Mouse (Mus musculus): ENCODE measurements around the gene Kpnb1. TPM values are rescaled to one million over a fixed set of nuclear protein-coding genes. Genes with fewer than 3 reads are reported as not detected.

Gene Kpnb1
- total RNA-seq, 2 experiments from 2014 or later, result 86.9 to 196 TPM

DNA sequence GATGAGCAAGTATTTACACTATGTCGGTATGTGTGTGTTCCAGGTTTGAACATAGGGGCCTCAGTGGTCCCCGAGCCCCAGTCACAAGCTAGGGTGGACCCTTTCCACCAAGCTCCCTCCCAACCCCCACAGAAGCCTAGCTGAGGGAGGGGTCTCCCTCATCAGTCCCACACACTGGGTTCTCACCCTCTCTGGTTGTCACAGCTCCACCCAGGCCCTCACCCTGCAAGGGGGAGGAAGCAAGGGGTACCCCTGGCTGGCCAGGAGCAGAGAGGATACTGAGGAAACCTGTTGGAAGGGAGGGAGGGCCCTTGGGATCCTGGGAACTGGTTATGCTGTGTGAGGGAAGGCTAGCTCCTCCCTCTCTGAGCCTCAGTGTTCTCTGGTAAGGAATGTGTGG is 42.4 kb downstream of the Kpnb1 start:
- no peak for ATAC-seq (ENCODE audit: poor library complexity, severe bottlenecking)

DNA sequence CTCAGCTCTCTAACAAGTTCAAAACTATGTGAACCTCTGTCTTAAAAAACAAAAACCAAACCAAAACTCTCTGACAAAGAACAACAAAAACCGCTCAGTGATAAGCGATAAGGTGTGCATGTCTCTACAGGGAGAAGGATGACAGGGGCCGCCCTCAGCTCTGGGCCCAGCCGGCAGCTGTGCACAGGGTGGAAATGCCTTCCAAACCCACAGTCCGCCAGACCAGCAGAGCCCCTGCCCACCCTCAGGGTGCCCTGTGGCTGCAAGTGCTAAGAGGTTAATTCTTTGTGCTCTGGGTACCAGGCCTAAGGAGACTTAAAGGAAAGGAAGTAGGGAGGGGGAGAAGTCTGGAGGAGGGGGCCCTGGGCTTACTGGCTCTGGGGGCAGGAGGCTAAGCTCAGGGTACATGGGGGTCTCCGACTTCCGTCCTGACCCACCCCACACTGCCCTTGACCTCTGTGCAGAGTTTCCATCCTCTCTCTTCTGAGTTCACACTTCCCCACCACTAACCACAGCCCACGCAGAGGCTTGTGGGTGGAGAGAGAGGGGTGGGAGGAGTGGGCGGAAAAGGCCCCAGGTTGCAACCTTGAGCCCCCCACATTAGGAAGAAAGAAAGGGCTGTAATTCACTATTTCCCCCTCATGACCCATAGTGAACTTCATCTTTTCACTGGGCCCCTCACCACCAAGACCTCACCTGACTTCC is 44.3 kb downstream of the Kpnb1 start:
- peak; percentile 14; the same call in 1 of the 2 replicates for ATAC-seq (ENCODE audit: poor library complexity, severe bottlenecking)

DNA sequence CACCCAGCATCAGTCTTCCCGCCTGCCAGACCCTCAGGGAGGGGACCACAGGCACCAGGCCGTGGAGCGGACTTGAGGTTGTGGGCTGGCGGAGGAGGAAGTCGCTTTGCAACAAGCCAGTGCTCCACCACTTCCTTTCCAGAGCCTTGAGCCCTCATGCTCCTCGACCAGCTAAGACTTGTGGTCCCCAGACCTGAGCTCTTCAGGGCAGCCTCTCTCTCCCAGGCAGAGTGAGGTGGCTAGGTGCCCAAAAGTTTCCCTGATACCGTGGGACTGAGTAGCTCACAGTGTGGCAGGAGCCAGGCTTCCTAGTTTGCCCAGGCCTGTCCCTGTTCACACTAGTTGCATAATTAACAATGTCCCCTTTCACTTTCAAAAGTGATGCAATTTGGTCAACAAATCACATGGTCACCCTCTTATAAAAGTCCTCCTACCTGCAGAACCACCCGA is 45.5 kb downstream of the Kpnb1 start:
- peak; percentile 81 for ATAC-seq (ENCODE audit: poor library complexity, severe bottlenecking)

DNA sequence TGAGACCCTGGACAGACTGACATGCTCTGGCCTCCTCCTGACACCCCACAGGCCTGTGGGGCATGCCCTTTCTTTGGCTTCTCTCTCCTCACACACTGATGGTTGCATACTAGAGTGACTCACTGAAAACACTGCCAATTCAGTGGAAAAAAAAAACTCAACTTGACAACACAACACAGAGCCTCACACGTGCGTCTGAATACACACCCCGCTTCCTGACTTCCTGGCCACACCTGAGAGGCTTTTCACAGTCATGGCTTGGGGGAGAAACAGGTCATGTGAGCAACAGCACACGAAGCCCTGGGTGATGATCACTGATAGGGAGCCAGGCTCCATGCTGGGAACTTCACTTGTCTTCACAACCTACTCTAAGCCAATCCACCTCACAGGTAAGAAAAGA is 46.9 kb downstream of the Kpnb1 start:
- ATAC-seq (ENCODE audit: poor library complexity, severe bottlenecking), result no peak

DNA sequence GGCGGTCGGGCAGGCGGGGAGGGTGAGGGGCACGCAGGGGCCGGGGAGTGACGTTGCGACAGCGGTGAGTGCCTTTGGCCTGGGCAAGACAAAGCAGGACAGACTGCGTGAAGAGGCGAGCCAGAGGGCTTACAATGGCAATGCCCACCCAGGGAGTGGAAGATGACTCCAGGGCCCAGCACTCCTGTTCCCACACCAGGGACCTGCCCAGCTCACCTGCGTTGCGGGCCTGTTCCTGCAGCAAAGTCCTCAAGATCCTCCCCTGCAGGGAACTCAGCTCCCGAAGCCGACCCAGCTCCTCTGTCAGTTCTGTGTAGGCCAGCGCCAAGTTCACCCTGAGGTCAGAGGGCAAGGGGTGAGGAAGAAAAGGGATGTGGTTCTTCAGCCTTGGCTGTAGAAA is 48.4 kb downstream of the Kpnb1 start:
- ATAC-seq (ENCODE audit: poor library complexity, severe bottlenecking), result no peak

DNA sequence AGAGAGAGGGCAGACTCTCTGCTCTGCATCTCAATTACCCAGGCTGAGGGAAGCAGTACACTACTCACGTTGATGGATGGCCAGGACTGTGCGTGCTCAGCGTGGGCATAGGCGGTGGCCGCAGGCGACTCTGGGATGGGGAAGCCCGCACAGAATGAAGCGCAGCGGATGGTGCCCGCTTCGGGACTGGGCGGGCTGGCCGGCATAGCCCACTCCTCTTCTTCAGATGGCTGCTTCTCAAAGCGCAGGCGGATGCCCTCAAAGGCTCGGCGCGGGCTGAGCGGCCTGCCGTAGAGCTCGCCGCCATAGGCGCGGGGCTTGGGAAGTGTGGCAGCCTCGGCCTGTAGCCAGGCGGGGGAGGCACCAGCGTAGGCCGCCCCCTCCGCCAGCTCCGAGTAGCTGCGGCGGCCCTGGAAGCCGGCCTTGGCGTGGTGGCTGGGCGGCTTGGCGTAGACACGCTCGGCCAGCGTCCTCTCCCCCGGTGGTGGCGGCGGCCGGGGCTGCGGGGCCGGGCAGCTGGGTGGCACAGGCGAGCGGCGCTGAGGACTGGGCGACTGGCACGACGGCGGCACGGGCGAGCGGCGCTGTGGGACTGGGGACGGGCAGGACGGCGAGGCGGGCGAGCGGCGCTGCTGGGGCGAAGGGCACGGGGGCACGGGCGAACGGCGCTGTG is 49.0 kb downstream of the Kpnb1 start:
- no peak for ATAC-seq (ENCODE audit: poor library complexity, severe bottlenecking)

DNA sequence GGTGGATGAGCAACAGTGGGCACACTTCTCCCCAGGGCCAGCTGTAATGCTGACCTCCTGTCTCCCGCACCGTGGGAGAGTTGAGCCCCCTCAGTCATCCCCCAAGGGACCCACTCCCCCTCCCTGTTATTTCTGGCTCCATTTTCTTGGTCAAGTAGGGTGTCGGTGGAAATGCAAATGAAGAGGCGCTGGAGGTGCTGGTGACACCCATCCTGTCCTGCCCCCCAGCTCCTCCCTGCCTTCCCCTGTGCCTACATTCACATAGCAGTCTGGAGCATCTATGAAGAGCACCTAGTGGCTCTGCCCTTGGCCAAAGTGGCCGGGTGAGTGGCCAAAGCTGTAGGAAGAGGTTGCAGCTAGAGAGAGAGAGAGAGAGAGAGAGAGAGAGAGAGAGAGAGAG is 54.4 kb downstream of the Kpnb1 start:
- no peak for ATAC-seq (ENCODE audit: poor library complexity, severe bottlenecking)

DNA sequence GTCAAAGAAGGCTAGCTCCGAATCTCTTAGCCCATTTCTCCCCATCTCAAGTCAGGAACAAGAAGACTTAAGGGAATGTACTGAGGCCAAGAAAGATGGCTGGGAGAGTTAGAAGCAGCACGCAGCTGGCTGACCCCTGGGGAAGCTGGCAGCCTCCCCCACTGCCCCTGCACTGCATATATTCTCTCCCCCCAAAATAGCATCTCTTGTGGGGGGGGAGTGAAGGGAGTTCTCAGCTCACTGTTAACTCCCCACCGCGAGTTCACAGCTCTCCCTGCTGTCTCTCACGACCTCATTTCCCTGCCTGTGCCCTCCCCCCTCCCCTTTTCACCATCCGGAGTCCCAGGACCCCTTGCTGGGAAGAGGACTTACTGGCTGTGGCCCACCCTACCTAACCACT is 55.5 kb downstream of the Kpnb1 start:
- no peak for ATAC-seq (ENCODE audit: poor library complexity, severe bottlenecking)

DNA sequence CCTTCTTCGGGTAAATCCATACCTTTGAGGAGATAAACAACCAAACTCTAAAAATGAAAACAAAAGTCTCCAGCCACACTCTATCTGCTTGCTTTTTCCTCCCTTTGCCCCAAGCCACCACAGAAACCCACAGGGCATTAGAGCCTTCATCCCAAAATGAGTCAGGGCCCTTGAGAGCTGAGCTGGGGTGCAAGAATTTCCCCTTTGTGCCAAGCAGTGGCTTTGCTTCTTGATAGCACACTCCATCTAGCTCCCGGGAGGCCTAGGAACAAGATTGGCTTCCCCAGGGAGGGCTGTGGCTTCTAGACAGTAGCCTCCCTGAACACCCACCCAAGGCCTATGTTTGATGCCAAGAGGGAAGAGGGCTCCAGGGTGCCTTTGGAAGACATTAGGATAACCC is 56.0 kb downstream of the Kpnb1 start:
- ATAC-seq (ENCODE audit: poor library complexity, severe bottlenecking), result no peak

DNA sequence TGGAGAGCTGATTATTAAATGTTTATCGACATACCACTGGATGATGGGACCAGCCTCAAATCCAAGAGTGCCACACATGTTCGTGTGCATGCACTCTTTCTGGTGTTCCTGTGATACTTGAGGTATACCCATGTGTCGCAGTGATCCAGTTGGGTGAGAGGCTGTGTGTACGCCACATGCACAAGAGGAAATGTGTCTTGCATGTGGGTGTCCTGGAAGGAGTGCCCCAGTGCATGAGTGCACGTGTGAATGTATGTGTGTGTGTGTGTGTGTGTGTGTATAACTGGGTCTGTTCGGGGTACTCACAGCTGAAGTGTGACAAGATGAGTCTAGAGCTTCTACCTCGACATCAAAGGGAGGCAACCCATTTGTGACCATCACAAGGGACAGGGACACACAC is 57.4 kb downstream of the Kpnb1 start:
- ATAC-seq (ENCODE audit: poor library complexity, severe bottlenecking), result no peak

DNA sequence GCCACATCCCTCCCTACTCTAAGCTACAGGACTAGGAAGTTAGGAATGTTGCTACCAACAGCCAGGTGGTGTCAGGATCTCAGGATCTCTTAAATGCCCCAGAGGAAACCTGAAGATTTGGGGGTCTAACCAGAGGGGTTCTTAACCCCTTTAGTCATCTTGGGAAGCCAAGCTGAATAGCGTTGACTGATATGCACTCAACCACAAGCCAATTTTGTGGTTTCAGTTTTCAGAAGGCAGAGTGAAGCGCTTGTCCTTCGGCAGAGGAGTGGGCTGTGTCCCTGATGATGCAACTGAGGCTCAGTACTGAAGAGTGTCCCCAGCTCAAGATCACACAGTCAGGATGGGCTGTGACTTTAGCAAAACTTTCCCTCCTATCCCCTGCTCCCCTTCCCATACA is 58.7 kb downstream of the Kpnb1 start:
- ATAC-seq (ENCODE audit: poor library complexity, severe bottlenecking), result no peak

DNA sequence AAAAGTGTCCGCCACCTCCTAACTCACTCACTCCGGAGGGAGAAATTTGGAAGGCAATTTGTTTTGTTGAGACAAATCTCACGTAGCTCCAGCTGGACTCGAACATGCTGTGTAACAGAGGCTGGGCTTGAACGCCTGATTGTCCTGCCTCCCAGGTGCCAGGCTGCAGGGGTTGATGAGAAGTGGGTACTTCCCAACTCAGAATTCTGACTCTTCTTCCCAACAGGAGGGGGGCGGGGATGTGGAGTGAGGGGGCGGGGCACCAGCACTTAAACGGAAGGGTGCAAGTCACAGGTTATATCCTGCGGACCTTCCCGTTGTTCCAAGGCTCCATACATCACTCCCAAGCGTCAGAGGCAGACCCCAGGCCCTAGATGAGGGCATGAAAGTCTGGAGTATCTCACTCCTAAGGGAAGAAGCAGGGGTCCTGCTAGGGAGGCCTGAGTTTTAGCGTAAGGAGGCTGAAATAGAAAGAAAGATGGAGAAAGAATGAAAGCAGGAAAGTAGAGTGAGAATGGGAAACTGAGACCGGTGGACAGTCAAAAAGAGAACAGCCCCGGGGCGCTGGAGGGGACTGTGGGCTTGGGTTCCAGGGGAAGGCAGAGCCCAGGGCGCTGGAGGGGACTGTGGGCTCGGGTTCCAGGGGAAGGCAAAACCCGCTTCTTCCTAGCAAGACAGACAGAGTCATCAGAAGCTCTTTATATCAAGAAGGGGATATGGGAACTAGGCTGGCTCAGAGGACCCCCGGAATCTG is 60.0 kb downstream of the Kpnb1 start:
- no peak; the same call in 1 of the 2 replicates for ATAC-seq (ENCODE audit: poor library complexity, severe bottlenecking)

DNA sequence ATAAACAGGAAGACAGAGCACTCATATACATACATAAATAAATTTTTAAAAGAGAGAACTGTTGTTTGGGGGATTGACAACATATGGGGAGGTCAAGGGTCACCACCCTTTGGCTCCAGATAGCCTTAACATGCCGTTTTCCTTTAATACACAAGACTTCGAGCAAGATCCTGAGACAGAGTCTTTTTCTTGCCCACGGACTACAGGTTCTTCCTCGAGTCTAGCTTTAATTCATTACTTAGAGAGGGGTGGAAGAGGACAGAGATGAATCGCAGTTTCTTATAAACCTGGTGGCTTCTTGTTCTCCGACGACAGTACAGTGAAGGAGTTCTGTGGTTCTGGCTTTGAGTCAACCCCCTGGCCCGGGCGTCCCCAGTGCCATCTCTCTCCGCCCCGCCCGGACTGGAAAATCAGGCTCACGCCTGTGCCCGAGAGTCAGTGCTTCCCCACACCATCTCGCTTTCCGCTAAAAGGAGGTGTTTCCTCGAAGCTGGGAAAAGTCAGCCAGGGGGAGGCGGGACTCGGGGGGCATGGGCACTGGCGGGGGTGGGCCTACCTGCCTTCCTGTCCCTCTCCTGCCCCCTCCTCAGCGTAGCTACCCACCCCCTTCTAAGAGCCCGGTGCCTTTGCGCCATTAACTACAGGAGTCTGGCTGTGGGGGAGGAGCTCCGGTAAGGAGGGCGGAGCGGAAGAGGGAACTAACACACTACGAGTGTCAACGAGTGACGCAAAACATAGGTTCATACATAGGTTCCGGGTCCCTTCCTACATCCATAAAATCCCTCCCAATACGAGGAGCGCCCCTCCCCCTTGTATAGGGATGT is 60.8 kb downstream of the Kpnb1 start:
- peak; percentile 92 for ATAC-seq (ENCODE audit: poor library complexity, severe bottlenecking)

DNA sequence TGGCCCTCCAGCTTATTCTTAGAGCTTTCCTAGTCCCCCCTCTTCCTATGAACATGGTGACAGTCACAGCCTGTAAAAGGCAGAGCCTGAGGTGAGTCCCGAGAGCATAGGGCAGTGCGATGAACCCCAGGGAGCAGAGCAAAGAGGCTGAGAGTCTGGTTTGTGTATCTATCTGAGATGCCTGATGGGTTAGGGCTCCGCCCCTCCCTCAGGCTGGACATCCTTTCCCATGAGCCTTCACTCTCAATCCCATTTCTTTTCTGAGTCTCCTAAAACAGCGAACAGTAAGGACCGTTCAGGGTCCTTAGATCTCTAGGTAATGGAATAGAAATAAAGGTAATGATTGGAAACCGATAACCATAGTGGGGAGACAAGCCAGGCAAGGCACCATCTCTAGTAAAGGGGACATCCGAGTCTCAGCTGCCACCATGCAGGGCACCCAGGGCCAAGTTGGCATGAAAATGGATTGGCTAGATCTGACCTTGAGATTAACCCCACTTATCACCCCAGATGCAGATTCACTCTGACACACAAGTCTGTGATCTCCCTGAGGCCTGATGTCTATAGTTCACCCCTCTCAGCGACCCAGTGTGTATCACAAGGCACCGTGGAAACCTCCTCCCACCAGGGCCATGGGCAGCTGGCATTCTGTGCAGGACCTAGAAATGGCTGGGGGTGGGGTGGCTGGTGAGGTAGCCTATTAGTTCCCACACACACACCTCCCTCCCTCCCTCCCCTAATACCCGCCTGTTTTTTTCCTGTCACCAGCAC is 63.2 kb downstream of the Kpnb1 start:
- no peak for ATAC-seq (ENCODE audit: poor library complexity, severe bottlenecking)

DNA sequence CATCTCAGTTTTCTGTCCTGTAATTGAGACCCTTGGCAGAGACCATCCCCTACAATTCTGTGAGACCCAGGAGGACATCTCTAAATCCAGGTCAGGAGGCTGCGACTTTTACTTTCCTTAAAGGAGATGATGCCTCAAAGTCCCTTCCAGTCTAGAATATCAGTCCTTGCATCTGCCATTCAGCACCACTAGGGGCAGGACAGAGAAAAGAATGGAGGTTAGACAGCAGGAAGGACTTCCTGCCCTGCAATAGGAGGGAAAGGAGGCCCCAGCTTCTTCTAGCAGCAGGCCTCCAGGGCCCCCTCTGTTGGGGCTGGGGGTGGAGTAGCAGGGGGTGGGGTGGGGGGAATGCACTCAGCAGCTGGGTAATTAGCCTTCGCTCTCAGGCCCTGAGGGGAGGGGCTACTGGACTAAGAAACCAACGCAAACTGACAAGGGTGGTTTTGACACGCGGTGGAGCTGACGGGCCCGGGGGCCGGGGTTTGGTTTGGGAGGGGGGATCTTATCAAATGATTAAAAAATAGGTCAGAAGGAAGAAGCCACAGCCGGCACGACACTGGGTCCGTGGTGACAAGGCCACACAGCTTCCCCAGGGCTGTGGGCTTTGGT is 64.3 kb downstream of the Kpnb1 start:
- no peak for ATAC-seq (ENCODE audit: poor library complexity, severe bottlenecking)

DNA sequence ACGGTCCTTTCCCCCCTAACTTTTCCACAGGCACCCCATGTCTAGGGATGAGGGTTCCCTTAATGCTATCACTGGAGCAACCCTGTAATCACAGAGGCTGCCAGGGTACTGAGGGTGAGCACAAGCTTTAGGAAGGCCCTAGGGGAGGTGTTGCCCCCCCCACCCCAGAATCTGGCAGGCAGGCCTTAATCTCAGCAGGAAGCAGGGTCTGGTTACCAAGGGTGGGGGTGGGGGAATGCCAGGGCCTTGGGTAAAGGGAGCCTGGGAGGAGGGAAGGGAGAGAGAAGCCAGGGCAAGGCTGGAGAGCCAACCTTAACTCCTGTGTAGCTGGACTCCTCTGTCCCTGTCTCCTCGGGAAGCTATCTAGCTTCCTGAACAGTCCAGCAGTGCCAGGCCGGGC is 67.0 kb downstream of the Kpnb1 start:
- no peak for ATAC-seq (ENCODE audit: poor library complexity, severe bottlenecking)

DNA sequence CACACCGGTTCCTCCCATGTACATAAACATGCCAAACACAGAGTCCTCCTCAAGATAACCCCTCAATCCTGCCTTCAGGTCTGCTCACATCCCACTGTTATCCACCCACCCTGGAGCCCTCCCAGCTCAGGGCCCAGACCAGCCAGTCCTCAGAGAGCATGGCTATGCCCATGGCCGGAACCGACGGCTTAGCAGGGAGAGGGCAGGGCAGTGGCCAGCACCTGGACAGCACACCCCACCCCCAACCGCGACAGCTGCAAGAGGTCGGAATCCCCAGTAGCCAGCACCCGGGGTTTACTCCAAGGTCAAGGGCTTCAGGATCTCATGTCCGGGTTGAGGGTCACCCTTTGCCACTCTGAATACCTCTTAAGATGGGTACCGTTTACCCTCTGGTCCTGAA is 67.5 kb downstream of the Kpnb1 start:
- no peak for ATAC-seq (ENCODE audit: poor library complexity, severe bottlenecking)

DNA sequence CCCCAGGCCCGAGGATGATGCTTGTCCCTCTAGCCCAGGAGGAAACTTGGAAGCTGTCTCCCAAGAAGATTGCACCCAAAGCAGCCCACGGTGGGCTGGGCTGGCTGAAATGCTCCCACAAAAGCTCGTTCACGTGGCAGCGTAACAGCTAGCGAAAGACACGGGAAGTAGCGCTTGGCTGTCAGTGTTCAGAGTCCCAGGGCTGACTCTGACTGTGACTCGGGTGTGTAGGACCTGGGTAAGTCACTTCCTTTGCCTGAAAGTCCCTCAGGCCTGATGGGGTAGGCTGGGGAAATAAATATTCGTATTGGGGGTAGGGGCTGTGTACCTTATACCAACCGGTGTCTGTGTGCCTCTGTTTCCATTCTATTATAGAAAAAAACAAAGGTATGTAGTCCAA is 71.9 kb downstream of the Kpnb1 start:
- peak; percentile 47 for ATAC-seq (ENCODE audit: poor library complexity, severe bottlenecking)

DNA sequence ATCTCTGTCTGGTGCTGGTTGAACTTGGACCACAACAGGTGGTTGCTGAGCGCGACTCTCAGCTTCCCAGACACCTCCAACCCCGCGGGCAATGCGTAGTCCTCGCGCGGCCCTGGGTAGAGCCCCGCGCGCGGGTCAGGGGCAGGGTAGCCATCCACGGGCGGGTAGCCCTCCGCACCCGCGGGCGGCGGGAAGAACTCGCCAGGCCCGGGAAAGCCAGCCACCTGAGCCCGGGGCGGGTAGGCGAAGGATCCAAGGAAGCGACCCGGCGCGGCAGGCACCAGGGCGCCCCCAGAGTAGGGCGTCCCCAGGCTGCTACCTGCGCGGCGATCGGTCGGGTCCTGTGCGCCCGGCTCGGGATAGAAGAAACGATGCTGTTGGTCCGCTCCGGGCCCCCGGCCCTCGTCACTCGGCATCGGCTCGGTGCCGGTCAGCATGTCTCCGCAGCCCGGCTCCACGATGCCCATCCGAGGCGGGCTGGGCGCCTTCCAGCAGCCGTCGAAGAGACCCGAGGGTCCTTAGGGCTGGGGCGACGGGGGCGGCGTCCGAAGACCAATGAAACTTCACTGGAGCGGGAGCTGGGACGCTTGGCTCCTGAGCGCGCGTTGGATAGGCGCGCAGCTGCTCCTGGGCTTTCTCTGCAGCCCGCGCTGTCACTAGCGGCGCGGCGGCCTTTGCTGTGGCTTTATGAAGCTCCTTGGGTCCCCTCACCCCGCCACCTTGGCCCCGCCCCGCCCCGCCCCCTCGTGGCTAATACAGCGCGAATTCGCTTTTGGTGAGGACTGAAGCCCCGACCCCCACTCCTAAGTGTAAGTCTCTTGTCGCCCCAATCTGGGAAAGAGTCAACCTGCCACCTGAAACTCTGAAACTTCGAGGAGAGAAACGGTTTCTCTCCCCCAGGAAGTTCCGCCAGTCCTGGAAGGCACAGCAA is 72.7 kb downstream of the Kpnb1 start, which contains the start of gene Tbx21:
Tbx21 (minus strand) TSS at position 661 of the 931 bp plus-strand sequence.
- no peak; the same call in 1 of the 2 replicates for ATAC-seq (ENCODE audit: poor library complexity, severe bottlenecking)
